Mouse (Mus musculus) left cerebral cortex, adult 11 months (tissue): ENCODE data around the gene Syt15.

Experiments
- DNase-seq: peaks from one replicate; pipeline ENCODE4 v3.0.0; 2022; ENCODE audit warnings: low spot score

Gene Syt15

GRCm38 (mm10) chr14:34219295-34219694 lies at the start of gene Syt15:
Gene Syt15 (plus strand): TSS chr14:34219595.
- no peak for DNase-seq

GRCm38 (mm10) chr14:34171107-34171506 lies 48.3 kb upstream of the Syt15 start:
- DNase-seq, result no peak

- peak; percentile 73 for DNase-seq
Observed at GRCm38 (mm10) chr14:34179351-34179750, 40.0 kb upstream of the Syt15 start.

GRCm38 (mm10) chr14:34183101-34183500 lies 36.3 kb upstream of the Syt15 start:
- DNase-seq, result no peak

- DNase-seq, result no peak
Observed at GRCm38 (mm10) chr14:34188629-34189028, 30.8 kb upstream of the Syt15 start.

- no peak for DNase-seq
Observed at GRCm38 (mm10) chr14:34190361-34190760, 29.0 kb upstream of the Syt15 start.

- DNase-seq, result no peak
Observed at GRCm38 (mm10) chr14:34193879-34194278, 25.5 kb upstream of the Syt15 start.

GRCm38 (mm10) chr14:34195466-34195865 lies 23.9 kb upstream of the Syt15 start:
- no peak for DNase-seq

- no peak for DNase-seq
Observed at GRCm38 (mm10) chr14:34196706-34197105, 22.7 kb upstream of the Syt15 start.

GRCm38 (mm10) chr14:34200738-34201230 lies 18.6 kb upstream of the Syt15 start:
- DNase-seq, result no peak

GRCm38 (mm10) chr14:34201231-34202035 lies 18.0 kb upstream of the Syt15 start, which contains the start of gene Gprin2:
Gene Gprin2 (minus strand): TSS chr14:34201653.
- no peak for DNase-seq

- no peak for DNase-seq
Observed at GRCm38 (mm10) chr14:34207996-34208395, 11.4 kb upstream of the Syt15 start.

GRCm38 (mm10) chr14:34208651-34209050 lies 10.7 kb upstream of the Syt15 start:
- peak; percentile 14 for DNase-seq

- no peak for DNase-seq
Observed at GRCm38 (mm10) chr14:34209080-34209479, 10.3 kb upstream of the Syt15 start.

GRCm38 (mm10) chr14:34209942-34210341 lies 9.5 kb upstream of the Syt15 start:
- DNase-seq, result no peak

- no peak for DNase-seq
Observed at GRCm38 (mm10) chr14:34215451-34216127, 3.8 kb upstream of the Syt15 start.

- DNase-seq, result no peak
Observed at GRCm38 (mm10) chr14:34219786-34220198, 397 bp downstream of the Syt15 start.

GRCm38 (mm10) chr14:34220426-34220825 lies 1.0 kb downstream of the Syt15 start:
- DNase-seq, result no peak

- no peak for DNase-seq
Observed at GRCm38 (mm10) chr14:34221416-34222077, 2.2 kb downstream of the Syt15 start.

GRCm38 (mm10) chr14:34223362-34223898 lies 4.0 kb downstream of the Syt15 start:
- DNase-seq, result no peak

- DNase-seq, result no peak
Observed at GRCm38 (mm10) chr14:34225986-34226385, 6.6 kb downstream of the Syt15 start.

- no peak for DNase-seq
Observed at GRCm38 (mm10) chr14:34226566-34226965, 7.2 kb downstream of the Syt15 start.
